Mouse (Mus musculus) CH12.LX (cell line): Measurements from ENCODE around the gene Bicc1. TPM values are rescaled to one million over a fixed set of nuclear protein-coding genes. Genes with fewer than 3 reads are reported as not detected.

ENCODE experiments used
- DNase-seq: peaks from one replicate; pipeline ENCODE4 v3.0.0-alpha.2; 2013; ENCODE audit errors: extremely low read depth
- H3K27ac ChIP-seq: 2 replicates; pipeline ENCODE4 v1.5.1; 2012; ENCODE audit warnings: low read depth, mild to moderate bottlenecking, control low read depth, moderate library complexity; ENCODE audit not compliant: insufficient read depth
- H3K27me3 ChIP-seq: replicated peaks from 2 replicates; pipeline ENCODE3; 2012; ENCODE audit warnings: inconsistent platforms
- H3K36me3 ChIP-seq, 2 experiments: replicated peaks in 1 of 2; 2 replicates each; pipeline versions ENCODE3 to v1.6.1; 2012; ENCODE audit warnings: inconsistent platforms in 1 of 2, low read length in 1 of 2, mild to moderate bottlenecking in 1 of 2, mixed read lengths in 1 of 2, moderate library complexity in 1 of 2; ENCODE audit not compliant: control insufficient read depth in 1 of 2, insufficient read depth in 1 of 2
- H3K4me1 ChIP-seq, 2 experiments: 2 replicates each; pipeline ENCODE4 v1.6.1; 2012; ENCODE audit warnings: inconsistent platforms in 1 of 2, moderate library complexity in 1 of 2; ENCODE audit not compliant: insufficient read depth in 2 of 2, control insufficient read depth in 1 of 2
- H3K4me2 ChIP-seq: 2 replicates; pipeline ENCODE4 v1.6.1; 2012; ENCODE audit warnings: low read depth, mild to moderate bottlenecking, control low read depth; ENCODE audit not compliant: poor library complexity, insufficient read depth, severe bottlenecking
- H3K4me3 ChIP-seq, 3 experiments: fragments of 150-350 bp in 1 of 3; sonication (generic) in 1 of 3; replicated peaks in 1 of 3; 2 replicates each; pipeline versions ENCODE3 to v1.5.1; 2011 to 2012; ENCODE audit warnings: low read depth in 2 of 3, low read length in 2 of 3, mild to moderate bottlenecking in 2 of 3, moderate library complexity in 2 of 3, control low read depth in 1 of 3, improper control_type of control experiment in 1 of 3, inconsistent platforms in 1 of 3, mixed read lengths in 1 of 3; ENCODE audit not compliant: poor library complexity in 1 of 3
- H3K79me2 ChIP-seq: replicated peaks from 2 replicates; pipeline ENCODE4 v1.6.1; 2012; ENCODE audit warnings: mild to moderate bottlenecking, moderate library complexity; ENCODE audit not compliant: control insufficient read depth, poor library complexity, insufficient read depth, severe bottlenecking; ENCODE audit errors: extremely low read depth
- H3K9ac ChIP-seq: 2 replicates; pipeline ENCODE4 v1.6.1; 2012; ENCODE audit warnings: low read depth, mild to moderate bottlenecking, control low read depth, moderate library complexity; ENCODE audit not compliant: insufficient read depth
- H3K9me3 ChIP-seq: replicated peaks from 2 replicates; pipeline ENCODE3; 2012; ENCODE audit warnings: low read length, inconsistent platforms, mixed read lengths
- E2F4 ChIP-seq: IDR thresholded peaks from 2 replicates; pipeline ENCODE4 v1.6.1; 2011; ENCODE audit warnings: low read depth, low read length, improper control_type of control experiment; ENCODE audit not compliant: insufficient replicate concordance
- ELF1 ChIP-seq: IDR thresholded peaks from 2 replicates; pipeline ENCODE4 v1.6.1; 2014; ENCODE audit warnings: low read depth, mild to moderate bottlenecking, inconsistent platforms, low read length, improper control_type of control experiment
- ETS1 ChIP-seq: conservative IDR thresholded peaks from 2 replicates; pipeline ENCODE4 v1.6.1; 2012; ENCODE audit warnings: low read depth, mild to moderate bottlenecking, inconsistent platforms, low read length, improper control_type of control experiment, moderate library complexity
- HCFC1 ChIP-seq: IDR thresholded peaks from 2 replicates; pipeline ENCODE4 v1.6.1; 2012; ENCODE audit warnings: low read depth, mild to moderate bottlenecking, inconsistent platforms, low read length, improper control_type of control experiment
- JUN ChIP-seq: IDR thresholded peaks from 2 replicates; pipeline ENCODE4 v1.6.1; 2011; ENCODE audit warnings: low read depth, mild to moderate bottlenecking, low read length, improper control_type of control experiment, moderate library complexity; ENCODE audit not compliant: insufficient read depth
- KAT2A ChIP-seq: IDR thresholded peaks from 2 replicates; pipeline ENCODE4 v1.6.1; 2012; ENCODE audit warnings: low read length, improper control_type of control experiment, inconsistent platforms; ENCODE audit not compliant: insufficient replicate concordance
- MAFK ChIP-seq: IDR thresholded peaks from 2 replicates; pipeline ENCODE4 v1.6.1; 2011; ENCODE audit warnings: low read length, improper control_type of control experiment; ENCODE audit not compliant: insufficient replicate concordance
- MAX ChIP-seq: IDR thresholded peaks from 2 replicates; pipeline ENCODE4 v1.6.1; 2011; ENCODE audit warnings: low read length, improper control_type of control experiment
- MAZ ChIP-seq: IDR thresholded peaks from 2 replicates; pipeline ENCODE4 v1.6.1; 2012; ENCODE audit warnings: low read depth, mild to moderate bottlenecking, inconsistent platforms, low read length, improper control_type of control experiment, moderate library complexity
- MYC ChIP-seq: IDR thresholded peaks from 2 replicates; pipeline ENCODE4 v1.6.1; 2011; ENCODE audit warnings: low read depth, mild to moderate bottlenecking, improper control_type of control experiment, low read length
- PAX5 ChIP-seq: IDR thresholded peaks from 2 replicates; pipeline ENCODE4 v1.6.1; 2012; ENCODE audit warnings: low read length, inconsistent platforms, mixed read lengths
- POLR2A ChIP-seq: IDR thresholded peaks from 2 replicates; pipeline ENCODE4 v1.6.1; 2011; ENCODE audit warnings: low read depth, mild to moderate bottlenecking, improper control_type of control experiment, low read length
- POLR2AphosphoS2 ChIP-seq: IDR thresholded peaks from 2 replicates; pipeline ENCODE4 v1.6.1; 2011; ENCODE audit warnings: low read depth, low read length, improper control_type of control experiment
- RAD21 ChIP-seq: IDR thresholded peaks from 2 replicates; pipeline ENCODE4 v1.6.1; 2011; ENCODE audit warnings: low read depth, mild to moderate bottlenecking, low read length, improper control_type of control experiment, moderate library complexity
- RCOR1 ChIP-seq: conservative IDR thresholded peaks from 2 replicates; pipeline ENCODE4 v1.6.1; 2012; ENCODE audit warnings: low read depth, mild to moderate bottlenecking, inconsistent platforms, low read length, improper control_type of control experiment
- SIN3A ChIP-seq: IDR thresholded peaks from 2 replicates; pipeline ENCODE4 v1.6.1; 2012; ENCODE audit warnings: low read length, improper control_type of control experiment, inconsistent platforms
- SMC3 ChIP-seq: IDR thresholded peaks from 2 replicates; pipeline ENCODE4 v1.6.1; 2011; ENCODE audit warnings: low read depth, low read length, improper control_type of control experiment
- TBP ChIP-seq: conservative IDR thresholded peaks from 2 replicates; pipeline ENCODE4 v1.6.1; 2011; ENCODE audit warnings: low read depth, low read length, improper control_type of control experiment
- UBTF ChIP-seq: IDR thresholded peaks from 2 replicates; pipeline ENCODE4 v1.6.1; 2012; ENCODE audit warnings: low read depth, mild to moderate bottlenecking, inconsistent platforms, low read length, improper control_type of control experiment, moderate library complexity
- USF2 ChIP-seq: conservative IDR thresholded peaks from 2 replicates; pipeline ENCODE4 v1.6.1; 2011; ENCODE audit warnings: low read depth, low read length, improper control_type of control experiment
- ZC3H11A ChIP-seq: IDR thresholded peaks from 2 replicates; pipeline ENCODE4 v1.6.1; 2012; ENCODE audit warnings: low read depth, mild to moderate bottlenecking, inconsistent platforms, low read length, improper control_type of control experiment
- ZKSCAN1 ChIP-seq: IDR thresholded peaks from 2 replicates; pipeline ENCODE4 v1.6.1; 2012; ENCODE audit warnings: low read depth, inconsistent platforms, low read length, improper control_type of control experiment, borderline replicate concordance
- ZMIZ1 ChIP-seq: IDR thresholded peaks from 2 replicates; pipeline ENCODE4 v1.6.1; 2012; ENCODE audit warnings: low read depth, mild to moderate bottlenecking, inconsistent platforms, low read length, improper control_type of control experiment
- ZNF384 ChIP-seq: IDR thresholded peaks from 2 replicates; pipeline ENCODE4 v1.6.1; 2012; ENCODE audit warnings: low read depth, low read length, improper control_type of control experiment, inconsistent platforms
- dilution Hi-C: fragments of 300-500 bp; cut with MboI; formaldehyde crosslinking; loops from 2 replicates; pipeline ENCODE4 v1.14.3; 2020; ENCODE audit warnings: low sequenced_read_pairs; ENCODE audit not compliant: extremely low pct_unique_long_range_greater_than_20kb, extremely low pct_ligation_motif_present
- in situ Hi-C: fragments of 300-500 bp; cut with MboI; formaldehyde crosslinking; loops from 3 replicates; pipeline ENCODE4 v1.14.3; 2019; ENCODE audit warnings: low sequenced_read_pairs, low pct_ligation_motif_present, low pct_unique_long_range_greater_than_20kb, mixed read lengths
- polyA plus RNA-seq: library from polyadenylated mRNA; unstranded; fragments of >175 nt; gene quantifications from 2 replicates; pipeline ENCODE4 v1.2.1, GENCODE M21; 2012; ENCODE audit warnings: low read depth; ENCODE audit not compliant: insufficient read length
- total RNA-seq, 2 experiments: library from RNA; depleted of rRNA; stranded (reverse); fragments of 300-350 nt in 1 of 2; fragments of >200 nt in 1 of 2; gene quantifications; 2 replicates each; pipeline ENCODE4 v1.2.3; 2012 to 2014

Gene Bicc1
- total and polyA plus RNA-seq, 3 experiments, result not detected

- peaks cover 2% of the 10 kb centered on the region for H3K27me3 ChIP-seq
- H3K4me3 ChIP-seq, result no peak overlapping the region
- dilution Hi-C loops (no loop called here), in situ Hi-C loops (no loop called here)
- H3K27ac ChIP-seq, result no peak overlapping the region
- peaks cover 5% of the 10 kb centered on the region for H3K9me3 ChIP-seq
- H3K4me2 ChIP-seq, result no peak overlapping the region
- H3K36me3 ChIP-seq, result no peaks in the 10 kb centered on the region
- no peak for TF ChIP-seq KAT2A
- no peak for TF ChIP-seq ZMIZ1
- TF ChIP-seq POLR2AphosphoS2, result no peak
- no peak for TF ChIP-seq MAFK
- no peak for TF ChIP-seq TBP
- TF ChIP-seq ZC3H11A, result no peak
- TF ChIP-seq USF2, result no peak
- TF ChIP-seq ZKSCAN1, result no peak
- TF ChIP-seq MAX, result no peak
- TF ChIP-seq SIN3A, result no peak
- no peak for TF ChIP-seq MYC
- TF ChIP-seq HCFC1, result no peak
- TF ChIP-seq MAZ, result no peak
- TF ChIP-seq E2F4, result no peak
- TF ChIP-seq ELF1, result no peak
- TF ChIP-seq JUN, result no peak
- no peak for TF ChIP-seq ETS1
- TF ChIP-seq ZNF384, result no peak
- no peak for TF ChIP-seq UBTF
- H3K9ac ChIP-seq, result no peak overlapping the region
- H3K79me2 ChIP-seq, result no peaks in the 10 kb centered on the region
- no peak for DNase-seq
- no peaks in the 10 kb centered on the region for H3K4me1 ChIP-seq
Observed at GRCm38 (mm10) chr10:71036484-71036883, 123.0 kb downstream of the Bicc1 start.

- dilution Hi-C loops, result no loop called here
- TF ChIP-seq SMC3 (no peak), ZMIZ1 (no peak), ETS1 (no peak), KAT2A (no peak), RAD21 (no peak), POLR2A (no peak), RCOR1 (no peak), POLR2AphosphoS2 (no peak), UBTF (no peak), HCFC1 (no peak), PAX5 (no peak), JUN (no peak)
- Histone ChIP-seq H3K27me3 (no peaks in the 10 kb centered on the region), H3K4me1 (no peaks in the 10 kb centered on the region), H3K4me2 (no peak overlapping the region), H3K9ac (no peak overlapping the region), H3K36me3 (no peaks in the 10 kb centered on the region), H3K79me2 (no peaks in the 10 kb centered on the region), H3K27ac (no peak overlapping the region), H3K4me3 (no peak overlapping the region), H3K9me3 (peaks cover 5% of the 10 kb centered on the region)
- in situ Hi-C loops, result no loop called here
- no peak for DNase-seq
Observed at GRCm38 (mm10) chr10:71028996-71029395, 130.5 kb downstream of the Bicc1 start.
